In the genomic region with DNA sequence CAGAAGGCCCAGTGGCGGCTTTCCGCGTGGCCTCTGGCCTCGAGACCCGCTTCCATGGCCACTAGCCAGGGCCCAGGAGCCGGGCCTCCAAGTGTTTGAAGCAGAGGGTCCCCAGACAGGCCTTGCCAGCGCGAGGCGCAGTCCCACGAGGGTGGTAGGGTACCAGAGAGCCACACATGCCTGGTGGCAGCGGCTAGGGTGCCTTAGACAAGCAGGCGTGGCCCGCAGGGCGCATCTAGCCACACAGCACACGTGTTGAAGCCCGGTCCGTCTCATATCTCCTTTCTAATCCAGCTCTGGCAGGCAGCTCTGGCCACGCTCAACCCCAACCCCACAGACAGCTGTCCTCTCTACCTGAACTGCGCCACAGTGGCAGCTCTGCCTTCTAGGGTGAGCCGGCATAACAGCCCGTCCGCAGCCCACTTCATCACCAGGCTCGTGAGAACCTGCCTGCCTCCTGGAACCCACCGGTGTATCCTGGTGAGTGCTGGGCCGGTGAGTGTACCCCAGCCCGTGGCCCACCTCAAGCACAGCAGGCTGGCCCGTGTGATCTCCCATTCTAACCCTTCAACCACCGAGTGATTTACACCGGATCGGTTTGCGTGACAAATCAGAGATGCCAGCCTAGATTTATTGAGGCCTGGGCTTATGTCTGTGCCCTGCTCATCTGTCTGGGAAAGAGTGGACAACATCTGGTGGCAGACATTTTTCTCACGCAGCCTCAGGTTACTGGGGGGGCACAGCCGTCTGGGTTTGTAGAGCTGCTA, we compare ENCODE assay signal across 8 mouse cellular contexts. TPM values are rescaled to one million over a fixed set of nuclear protein-coding genes. Genes with fewer than 3 reads are reported as not detected.
A peak's percentile ranks its signal among the peaks of the same experiment; 100 is the strongest.
DNase-seq lines count a peak whose midpoint lies in the region; ATAC-seq lines count a peak whose summit lies in the region.

No protein-coding gene starts in this region.

- ATAC-seq in heart, embryonic 11.5 days (replicated peaks; ENCODE audit: insufficient number of reproducible peaks, low FRiP score, low TSS enrichment) = peak; percentile 33
- peak; percentile 33; the same call in 1 of the 2 replicates for ATAC-seq in limb, embryonic 11.5 days (ENCODE audit: insufficient number of reproducible peaks, low FRiP score, low TSS enrichment, low read depth)

- H3K27me3 ChIP-seq in heart, embryonic 11.5 days (ENCODE audit: control insufficient read depth, insufficient read depth, low read length) = no peaks in the 10 kb centered on the region
- H3K27me3 ChIP-seq in limb, embryonic 11.5 days (ENCODE audit: control insufficient read depth, insufficient read depth, low read length) = no peaks in the 10 kb centered on the region
- H3K27me3 ChIP-seq in midbrain, embryonic 10.5 days (ENCODE audit: low read depth, poor library complexity, severe bottlenecking) = no peaks in the 10 kb centered on the region

- H3K36me3 ChIP-seq in heart, embryonic 11.5 days (ENCODE audit: control insufficient read depth, insufficient read depth, low read length) = no peaks in the 10 kb centered on the region; the same call in 1 of the 2 replicates
- 0 out of 2 replicates have a peak, but pooled peaks cover 2% of the 10 kb centered on the region for H3K36me3 ChIP-seq in limb, embryonic 11.5 days (ENCODE audit: control insufficient read depth, insufficient read depth, low read length)
- peaks cover 28% of the 10 kb centered on the region for H3K36me3 ChIP-seq in midbrain, embryonic 10.5 days

- H3K4me2 ChIP-seq in heart, embryonic 11.5 days = peak overlapping the region; percentile 92
- H3K4me2 ChIP-seq in limb, embryonic 11.5 days (ENCODE audit: low read depth, severe bottlenecking) = peak overlapping the region; percentile 77

- peak overlapping the region; percentile 65 for H3K4me3 ChIP-seq in heart, embryonic 11.5 days (ENCODE audit: low read depth, low read length)
- peak overlapping the region; percentile 39 for H3K4me3 ChIP-seq in limb, embryonic 11.5 days (ENCODE audit: low read depth, low read length)
- peak overlapping the region; percentile 70 for H3K4me3 ChIP-seq in midbrain, embryonic 10.5 days

- no peaks in the 10 kb centered on the region for H3K9me3 ChIP-seq in heart, embryonic 11.5 days (replicated peaks; ENCODE audit: control insufficient read depth, low read length)
- no peaks in the 10 kb centered on the region for H3K9me3 ChIP-seq in limb, embryonic 11.5 days (ENCODE audit: control insufficient read depth, low read length)
- no peaks in the 10 kb centered on the region for H3K9me3 ChIP-seq in midbrain, embryonic 10.5 days (replicated peaks)

- peak overlapping the region; percentile 93 for H3K9ac ChIP-seq in heart, embryonic 11.5 days (ENCODE audit: low read depth, low read length)
- H3K9ac ChIP-seq in limb, embryonic 11.5 days (ENCODE audit: low read length) = peak overlapping the region; percentile 91

- H3K27ac ChIP-seq in heart, embryonic 11.5 days (ENCODE audit: low read depth, low read length) = peak overlapping the region; percentile 50
- peak overlapping the region; percentile 65 for H3K27ac ChIP-seq in limb, embryonic 11.5 days (replicated peaks; ENCODE audit: low read depth, low read length)
- peak overlapping the region; percentile 97 for H3K27ac ChIP-seq in midbrain, embryonic 10.5 days (replicated peaks)

- WGBS in heart, embryonic 11.5 days (ENCODE audit: insufficient replicate concordance) = 42% methylated on average over 33 of the region's 33 CpGs
- WGBS in limb, embryonic 11.5 days = 49% methylated on average over 33 of the region's 33 CpGs
- WGBS in midbrain, embryonic 10.5 days = 60% methylated on average over 33 of the region's 33 CpGs

- DNase-seq in retina, postnatal 1 day = peak; percentile 62
- no peak for DNase-seq in retina, embryonic 14.5 days (ENCODE audit: low spot score)
- peak; percentile 67 for DNase-seq in embryo, embryonic 11 days
- DNase-seq in limb, embryonic 11.5 days (ENCODE audit: low spot score) = peak; percentile 61
- DNase-seq in midbrain, embryonic 10.5 days (ENCODE audit: low spot score) = no peak
- DNase-seq in testis, postnatal 10 days (ENCODE audit: low spot score) = peak; percentile 63
- no peak for DNase-seq in right cerebral cortex, adult 2 months (ENCODE audit: low spot score in 2 of 2)

- peaks cover 12% of the 10 kb centered on the region for H3K4me1 ChIP-seq in heart, embryonic 11.5 days (ENCODE audit: control insufficient read depth, insufficient read depth, low read length)
- peaks cover 6% of the 10 kb centered on the region for H3K4me1 ChIP-seq in limb, embryonic 11.5 days (ENCODE audit: control insufficient read depth, insufficient read depth, low read length)
- H3K4me1 ChIP-seq in midbrain, embryonic 10.5 days = peaks cover 21% of the 10 kb centered on the region

RNA-seq across cellular contexts. Expression of gene Npepl1, which starts 0.8 kb away (rescaled TPM):
- 38.2 and 38.7 TPM in 2 replicates for polyA plus RNA-seq in heart, embryonic 11.5 days (2014; fragmentation: Nextera tagmentation; extraction: Ambion mirVana)
- polyA plus RNA-seq in limb, embryonic 11.5 days (2014; fragmentation: Nextera tagmentation; extraction: Ambion mirVana) = 34.5 and 40.2 TPM in 2 replicates
- polyA plus RNA-seq in midbrain, embryonic 10.5 days (2016; fragmentation: Nextera tagmentation; extraction: Ambion mirVana) = 41.2 and 44.9 TPM in 2 replicates

RNA-seq across cellular contexts. Expression of gene Stx16, which starts 34.9 kb away (rescaled TPM):
- 8.4 and 10.3 TPM in 2 replicates for polyA plus RNA-seq in heart, embryonic 11.5 days (2014; fragmentation: Nextera tagmentation; extraction: Ambion mirVana)
- 9.0 and 10.1 TPM in 2 replicates for polyA plus RNA-seq in limb, embryonic 11.5 days (2014; fragmentation: Nextera tagmentation; extraction: Ambion mirVana)
- 7.8 and 12.2 TPM in 2 replicates for polyA plus RNA-seq in midbrain, embryonic 10.5 days (2016; fragmentation: Nextera tagmentation; extraction: Ambion mirVana)

Comparison
In these comparisons a context has a peak if more than half of its experiments do, and no peak if none do; other contexts are left out.
1. DNase-seq: peak in retina, postnatal 1 day (single experiment), embryo, embryonic 11 days (single experiment), limb, embryonic 11.5 days (single experiment) and testis, postnatal 10 days (single experiment); none in retina, embryonic 14.5 days (single experiment), midbrain, embryonic 10.5 days (single experiment) and right cerebral cortex, adult 2 months (0 of 2).
2. Peak in every context shown above with its lines, with median percentiles within 50 percentile points of each other: H3K27ac ChIP-seq and H3K4me3 ChIP-seq.